Mouse (Mus musculus): ENCODE results near the gene Ptp4a2. TPM values are rescaled to one million over a fixed set of nuclear protein-coding genes. Genes with fewer than 3 reads are reported as not detected.
"Not testable (repeated sequence)": the region's sequence is repeated elsewhere in the genome, so short reads cannot be mapped to it uniquely, and the experiment has no call there.

Ptp4a2 gene
- polyA plus RNA-seq, 1 experiment from 2014 or later, result 222 TPM

DNA sequence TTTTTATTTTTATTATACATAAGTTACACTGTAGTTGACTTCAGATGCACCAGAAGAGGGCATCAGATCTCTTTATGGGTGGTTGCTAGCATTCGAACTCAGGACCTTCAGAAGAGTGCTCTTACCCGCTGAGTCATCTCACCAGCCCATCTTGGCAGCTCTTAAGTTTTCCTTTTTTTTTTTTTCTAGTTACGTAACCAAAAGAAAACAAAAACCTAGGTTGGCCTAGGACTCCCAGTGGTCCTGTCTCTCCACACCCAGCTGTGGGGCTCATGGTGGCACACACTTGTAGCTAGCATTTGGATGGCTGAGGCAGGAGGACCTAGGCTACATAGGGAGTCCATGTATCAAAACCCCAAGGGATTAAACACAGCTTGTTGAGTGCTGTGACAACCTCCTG lies 43.0 kb downstream of the Ptp4a2 start:
- WGBS, result 93% methylated on average over 3 of the region's 3 CpGs
- no peaks in the 10 kb centered on the region for H3K27me3 ChIP-seq (ENCODE audit: control insufficient read depth, insufficient read depth, low read depth, low read length)
- peaks cover 16% of the 10 kb centered on the region for H3K4me1 ChIP-seq (ENCODE audit: control insufficient read depth, insufficient read depth, low read length)
- no peak for ATAC-seq
- H3K4me3 ChIP-seq (ENCODE audit: low read depth, low read length), result no peak overlapping the region
- H3K27ac ChIP-seq (ENCODE audit: low read length), result no peak overlapping the region
- no peaks in the 10 kb centered on the region for H3K9me3 ChIP-seq (replicated peaks; ENCODE audit: control insufficient read depth, low read length, poor library complexity, severe bottlenecking)
- H3K9ac ChIP-seq (ENCODE audit: low read depth, low read length), result no peak overlapping the region
- H3K4me2 ChIP-seq (ENCODE audit: low read length), result no peak overlapping the region
- peaks cover 5% of the 10 kb centered on the region; the same call in 1 of the 2 replicates for H3K36me3 ChIP-seq (ENCODE audit: control insufficient read depth, insufficient read depth, low read length)

DNA sequence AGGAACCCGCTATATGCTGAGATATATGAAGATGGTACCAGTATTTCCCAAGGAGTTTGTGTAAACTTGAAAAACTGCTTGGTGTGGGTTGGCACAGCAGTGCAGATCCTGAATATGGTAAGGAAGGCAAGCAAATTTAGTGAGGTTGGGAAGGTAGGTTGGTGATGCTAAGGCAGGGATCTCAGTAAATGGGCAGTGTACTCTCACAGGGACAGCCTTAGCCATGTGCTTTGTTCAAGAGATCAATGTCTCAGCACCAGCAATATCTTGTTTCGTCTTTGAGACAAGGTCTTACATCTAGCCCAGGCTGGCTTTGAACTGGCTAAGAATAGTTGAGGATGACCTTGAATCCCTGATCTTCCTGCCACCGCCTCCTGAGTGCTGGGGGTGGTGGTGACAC lies 43.6 kb downstream of the Ptp4a2 start:
- no peaks in the 10 kb centered on the region for H3K27me3 ChIP-seq (ENCODE audit: control insufficient read depth, insufficient read depth, low read depth, low read length)
- H3K4me3 ChIP-seq (ENCODE audit: low read depth, low read length), result no peak overlapping the region
- H3K4me1 ChIP-seq (ENCODE audit: control insufficient read depth, insufficient read depth, low read length), result peaks cover 16% of the 10 kb centered on the region
- H3K9ac ChIP-seq (ENCODE audit: low read depth, low read length), result no peak overlapping the region
- peaks cover 5% of the 10 kb centered on the region; the same call in 1 of the 2 replicates for H3K36me3 ChIP-seq (ENCODE audit: control insufficient read depth, insufficient read depth, low read length)
- H3K4me2 ChIP-seq (ENCODE audit: low read length), result no peak overlapping the region
- H3K9me3 ChIP-seq (replicated peaks; ENCODE audit: control insufficient read depth, low read length, poor library complexity, severe bottlenecking), result no peaks in the 10 kb centered on the region
- 84% methylated on average over 3 of the region's 3 CpGs for WGBS
- no peak overlapping the region for H3K27ac ChIP-seq (ENCODE audit: low read length)
- no peak for ATAC-seq

DNA sequence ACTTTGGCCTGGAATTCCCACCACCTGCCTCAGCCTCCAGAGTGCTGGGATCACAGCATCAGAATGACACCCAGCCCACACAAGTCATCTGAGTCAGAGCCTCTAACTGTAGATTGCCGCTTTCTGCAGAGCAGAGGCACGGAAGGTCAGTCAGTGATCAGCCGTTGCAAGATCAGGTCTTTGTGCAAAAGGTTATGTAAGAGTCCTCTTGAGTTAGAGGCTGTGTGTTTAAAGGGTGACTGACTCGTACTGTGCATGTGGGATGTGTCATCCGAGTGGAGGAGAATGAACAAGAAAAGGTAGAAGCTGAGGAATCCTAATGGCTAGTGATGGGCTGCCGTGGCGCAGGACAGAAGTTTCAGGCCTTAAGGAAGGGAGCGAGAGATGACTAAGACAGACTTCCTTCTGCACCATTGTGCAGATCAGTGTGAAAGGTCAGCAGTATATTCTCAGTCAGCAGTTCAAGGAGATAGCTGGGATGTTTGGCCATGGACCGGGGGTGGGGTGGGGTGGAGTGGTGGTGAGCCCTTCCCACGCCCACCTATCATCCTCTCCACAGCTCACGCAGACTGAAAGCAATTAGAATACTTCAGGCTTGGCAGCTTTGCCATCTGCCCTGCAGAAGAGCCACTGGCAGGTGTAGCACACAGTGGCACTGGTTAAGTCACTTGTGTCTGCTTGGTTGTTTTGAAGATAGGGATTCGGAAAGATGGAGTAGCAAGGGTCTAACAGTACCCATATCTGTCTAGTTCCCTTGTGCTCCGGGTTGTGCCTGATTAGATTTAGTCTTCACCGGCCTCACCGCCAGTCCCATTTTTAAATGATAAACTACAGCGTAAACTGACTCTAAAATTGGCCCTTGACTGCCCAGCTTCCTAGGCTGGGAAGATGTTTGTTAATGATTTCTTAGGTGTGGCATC lies 44.3 kb downstream of the Ptp4a2 start:
- peak overlapping the region; percentile 46 for H3K27ac ChIP-seq (ENCODE audit: low read length)
- WGBS, result 83% methylated on average over 16 of the region's 16 CpGs
- H3K4me2 ChIP-seq (ENCODE audit: low read length), result no peak overlapping the region
- H3K9ac ChIP-seq (ENCODE audit: low read depth, low read length), result no peak overlapping the region
- peaks cover 16% of the 10 kb centered on the region for H3K4me1 ChIP-seq (ENCODE audit: control insufficient read depth, insufficient read depth, low read length)
- no peak for ATAC-seq
- no peak overlapping the region for H3K4me3 ChIP-seq (ENCODE audit: low read depth, low read length)
- peaks cover 5% of the 10 kb centered on the region; the same call in 1 of the 2 replicates for H3K36me3 ChIP-seq (ENCODE audit: control insufficient read depth, insufficient read depth, low read length)
- H3K9me3 ChIP-seq (replicated peaks; ENCODE audit: control insufficient read depth, low read length, poor library complexity, severe bottlenecking), result no peaks in the 10 kb centered on the region
- H3K27me3 ChIP-seq (ENCODE audit: control insufficient read depth, insufficient read depth, low read depth, low read length), result no peaks in the 10 kb centered on the region

DNA sequence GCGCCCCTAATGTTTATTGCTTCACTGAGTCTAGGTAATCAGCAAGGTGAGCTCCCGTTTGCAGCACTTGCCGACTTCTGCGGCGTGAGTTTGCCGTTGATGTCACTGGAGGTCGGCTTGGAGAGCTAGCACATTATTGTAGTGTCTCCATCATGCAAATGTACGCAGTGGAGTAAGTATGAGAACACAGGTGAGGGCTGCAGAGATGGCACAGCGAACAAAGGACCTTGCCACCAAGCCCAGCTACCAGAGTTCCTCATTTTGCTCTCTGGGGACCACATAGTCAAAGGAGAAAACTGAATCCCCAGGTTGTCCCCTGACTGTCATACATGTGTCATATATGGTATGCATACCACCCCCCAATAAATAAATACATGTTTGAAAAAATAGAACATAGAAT lies 49.4 kb downstream of the Ptp4a2 start:
- Histone ChIP-seq H3K4me3 (ENCODE audit: low read depth, low read length) (no peak overlapping the region), H3K9me3 (replicated peaks; ENCODE audit: control insufficient read depth, low read length, poor library complexity, severe bottlenecking) (no peaks in the 10 kb centered on the region), H3K4me1 (ENCODE audit: control insufficient read depth, insufficient read depth, low read length) (peaks cover 11% of the 10 kb centered on the region), H3K27me3 (ENCODE audit: control insufficient read depth, insufficient read depth, low read depth, low read length) (no peaks in the 10 kb centered on the region), H3K27ac (ENCODE audit: low read length) (no peak overlapping the region), H3K4me2 (ENCODE audit: low read length) (no peak overlapping the region), H3K36me3 (ENCODE audit: control insufficient read depth, insufficient read depth, low read length) (no peaks in the 10 kb centered on the region), H3K9ac (ENCODE audit: low read depth, low read length) (no peak overlapping the region)
- no peak for ATAC-seq
- 94% methylated on average over 9 of the region's 9 CpGs for WGBS

DNA sequence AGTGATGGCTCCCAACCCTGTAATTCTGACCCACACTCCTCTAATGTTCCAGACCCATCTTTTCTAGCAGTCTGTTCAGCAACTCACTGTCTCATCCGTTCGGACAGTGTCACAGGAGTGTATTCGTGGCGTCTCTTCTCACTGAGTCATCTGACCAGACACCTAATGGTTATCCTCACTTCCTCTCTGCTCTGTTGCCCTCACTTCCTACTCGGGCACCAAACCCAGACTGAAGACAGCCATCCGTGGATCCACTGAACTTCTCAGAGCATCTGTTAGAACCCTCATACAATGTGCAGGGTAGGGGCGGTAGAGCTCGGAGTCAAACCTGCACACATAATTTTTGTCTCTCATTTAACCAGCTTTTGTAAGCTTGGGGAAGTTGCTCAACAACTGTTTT lies 50.4 kb downstream of the Ptp4a2 start:
- Histone ChIP-seq H3K4me1 (ENCODE audit: control insufficient read depth, insufficient read depth, low read length) (peaks cover 1% of the 10 kb centered on the region), H3K4me2 (ENCODE audit: low read length) (no peak overlapping the region), H3K4me3 (ENCODE audit: low read depth, low read length) (no peak overlapping the region), H3K36me3 (ENCODE audit: control insufficient read depth, insufficient read depth, low read length) (no peaks in the 10 kb centered on the region), H3K27me3 (ENCODE audit: control insufficient read depth, insufficient read depth, low read depth, low read length) (no peaks in the 10 kb centered on the region), H3K27ac (ENCODE audit: low read length) (no peak overlapping the region), H3K9ac (ENCODE audit: low read depth, low read length) (no peak overlapping the region), H3K9me3 (replicated peaks; ENCODE audit: control insufficient read depth, low read length, poor library complexity, severe bottlenecking) (no peaks in the 10 kb centered on the region)
- no peak for ATAC-seq
- 88% methylated on average over 8 of the region's 8 CpGs for WGBS

DNA sequence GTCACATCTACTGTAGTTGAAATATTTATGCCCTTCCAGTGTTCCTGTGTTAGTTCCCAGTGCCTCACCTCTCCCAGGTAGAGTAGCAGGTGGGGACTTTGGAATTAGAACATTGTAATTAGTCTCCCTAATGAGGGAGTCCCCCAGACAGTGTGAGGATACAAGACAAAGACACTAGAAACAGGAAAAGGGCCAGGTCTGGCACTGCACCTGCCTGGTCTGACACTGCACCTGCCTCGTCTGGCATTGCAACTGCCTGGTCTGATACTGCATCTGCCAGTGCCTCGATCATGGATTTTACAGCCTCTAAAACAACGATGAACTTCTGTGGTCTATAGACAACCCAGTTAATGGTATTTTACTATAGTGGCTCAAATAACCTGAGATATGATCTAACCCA lies 51.3 kb downstream of the Ptp4a2 start:
- no peaks in the 10 kb centered on the region for H3K36me3 ChIP-seq (ENCODE audit: control insufficient read depth, insufficient read depth, low read length)
- no peak overlapping the region for H3K27ac ChIP-seq (ENCODE audit: low read length)
- H3K4me2 ChIP-seq (ENCODE audit: low read length), result no peak overlapping the region
- no peak overlapping the region for H3K4me3 ChIP-seq (ENCODE audit: low read depth, low read length)
- 90% methylated on average over 3 of the region's 3 CpGs for WGBS
- H3K4me1 ChIP-seq (ENCODE audit: control insufficient read depth, insufficient read depth, low read length), result no peaks in the 10 kb centered on the region
- H3K27me3 ChIP-seq (ENCODE audit: control insufficient read depth, insufficient read depth, low read depth, low read length), result no peaks in the 10 kb centered on the region
- H3K9me3 ChIP-seq (replicated peaks; ENCODE audit: control insufficient read depth, low read length, poor library complexity, severe bottlenecking), result no peaks in the 10 kb centered on the region
- H3K9ac ChIP-seq (ENCODE audit: low read depth, low read length), result no peak overlapping the region
- no peak for ATAC-seq

DNA sequence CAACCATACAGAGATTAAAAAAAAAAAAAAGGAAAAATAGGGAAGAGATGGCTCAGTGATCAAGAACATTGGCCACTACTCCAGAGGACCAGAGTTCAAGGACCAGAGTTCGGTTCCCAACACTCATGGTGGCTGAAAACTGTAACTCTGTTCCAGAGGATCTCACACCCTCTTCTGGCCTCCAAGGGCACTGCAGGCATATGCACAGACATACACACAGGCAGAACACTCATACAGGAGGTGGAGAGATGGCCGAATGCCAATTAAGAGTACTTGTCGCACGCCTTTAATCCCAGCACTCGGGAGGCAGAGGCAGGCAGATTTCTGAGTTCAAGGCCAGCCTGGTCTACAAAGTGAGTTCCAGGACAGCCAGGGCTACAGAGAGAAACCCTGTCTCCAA lies 55.2 kb downstream of the Ptp4a2 start:
- H3K9me3 ChIP-seq (replicated peaks; ENCODE audit: control insufficient read depth, low read length, poor library complexity, severe bottlenecking); H3K4me2 ChIP-seq (ENCODE audit: low read length); ATAC-seq; H3K27ac ChIP-seq (ENCODE audit: low read length); H3K9ac ChIP-seq (ENCODE audit: low read depth, low read length); H3K36me3 ChIP-seq (ENCODE audit: control insufficient read depth, insufficient read depth, low read length); H3K4me1 ChIP-seq (ENCODE audit: control insufficient read depth, insufficient read depth, low read length); H3K4me3 ChIP-seq (ENCODE audit: low read depth, low read length); H3K27me3 ChIP-seq (ENCODE audit: control insufficient read depth, insufficient read depth, low read depth, low read length): not testable (repeated sequence)
- 95% methylated on average over 5 of the region's 5 CpGs for WGBS

DNA sequence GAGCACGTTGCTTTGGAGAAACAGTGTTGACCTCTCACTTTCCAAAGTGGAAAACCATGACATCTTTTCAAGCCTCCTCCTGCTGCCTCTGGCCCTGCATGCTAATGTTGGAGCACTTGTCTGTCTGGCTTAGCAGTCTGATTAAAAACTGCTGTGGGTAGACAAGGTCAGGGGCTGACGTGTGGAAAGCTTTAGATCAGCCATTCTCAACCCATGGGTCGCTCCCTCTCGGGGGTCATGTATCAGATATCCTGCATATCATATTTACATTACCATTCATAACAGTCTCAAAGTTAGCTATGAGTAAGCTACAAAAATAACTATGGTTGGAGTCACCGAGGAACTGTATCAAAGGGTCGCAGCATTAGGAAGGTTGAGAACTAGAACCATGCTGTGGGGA lies 57.2 kb downstream of the Ptp4a2 start:
- Histone ChIP-seq H3K9me3 (replicated peaks; ENCODE audit: control insufficient read depth, low read length, poor library complexity, severe bottlenecking) (no peaks in the 10 kb centered on the region), H3K27me3 (ENCODE audit: control insufficient read depth, insufficient read depth, low read depth, low read length) (no peaks in the 10 kb centered on the region), H3K9ac (ENCODE audit: low read depth, low read length) (no peak overlapping the region), H3K4me1 (ENCODE audit: control insufficient read depth, insufficient read depth, low read length) (no peaks in the 10 kb centered on the region), H3K27ac (ENCODE audit: low read length) (no peak overlapping the region), H3K4me3 (ENCODE audit: low read depth, low read length) (no peak overlapping the region), H3K4me2 (ENCODE audit: low read length) (no peak overlapping the region), H3K36me3 (ENCODE audit: control insufficient read depth, insufficient read depth, low read length) (no peaks in the 10 kb centered on the region)
- 61% methylated on average over 6 of the region's 6 CpGs for WGBS
- no peak for ATAC-seq

DNA sequence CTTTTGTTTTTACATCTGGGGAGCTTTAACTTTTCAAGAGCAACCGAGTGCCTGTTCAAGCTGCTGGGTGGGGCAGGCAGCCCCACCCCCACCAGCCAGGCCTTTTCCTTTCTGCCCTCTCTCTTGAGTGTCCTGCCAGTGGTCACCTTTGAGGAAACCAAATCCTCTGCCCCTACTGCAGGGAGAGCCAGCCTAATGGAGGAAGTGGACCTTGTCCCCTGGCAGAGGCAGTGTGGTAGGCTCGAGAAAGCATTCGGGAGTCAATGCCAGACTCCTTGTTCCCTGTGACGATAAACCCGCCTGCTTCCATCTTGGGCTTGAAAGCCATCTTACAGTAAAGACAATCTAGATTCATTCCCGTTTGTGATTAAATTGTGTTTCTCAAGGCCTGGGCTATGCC lies 59.5 kb downstream of the Ptp4a2 start:
- no peak overlapping the region for H3K4me3 ChIP-seq (ENCODE audit: low read depth, low read length)
- H3K4me2 ChIP-seq (ENCODE audit: low read length), result no peak overlapping the region
- H3K9me3 ChIP-seq (replicated peaks; ENCODE audit: control insufficient read depth, low read length, poor library complexity, severe bottlenecking), result no peaks in the 10 kb centered on the region
- H3K9ac ChIP-seq (ENCODE audit: low read depth, low read length), result no peak overlapping the region
- H3K27me3 ChIP-seq (ENCODE audit: control insufficient read depth, insufficient read depth, low read depth, low read length), result no peaks in the 10 kb centered on the region
- no peaks in the 10 kb centered on the region for H3K4me1 ChIP-seq (ENCODE audit: control insufficient read depth, insufficient read depth, low read length)
- H3K27ac ChIP-seq (ENCODE audit: low read length), result no peak overlapping the region
- no peaks in the 10 kb centered on the region for H3K36me3 ChIP-seq (ENCODE audit: control insufficient read depth, insufficient read depth, low read length)
- no peak for ATAC-seq
- 87% methylated on average over 6 of the region's 6 CpGs for WGBS
